Mouse (Mus musculus) heart, adult 18-20 months (tissue): ENCODE measurements around the gene Olfr68. TPM values are rescaled to one million over a fixed set of nuclear protein-coding genes. Genes with fewer than 3 reads are reported as not detected.
"Not testable (repeated sequence)": the region's sequence is repeated elsewhere in the genome, so short reads cannot be mapped to it uniquely, and the experiment has no call there.

Experiments used
- DNase-seq, 2 experiments: peaks; one replicate each; pipeline ENCODE4 v3.0.0; 2021 to 2022; ENCODE audit warnings: mixed read lengths in 1 of 2
- long read RNA-seq, 2 experiments: library from polyadenylated mRNA; stranded (forward); transcript quantifications; one replicate each; pipeline ENCODE4 v2.0.0; 2021
- total RNA-seq, 2 experiments: library from RNA; stranded (reverse); gene quantifications; 2 replicates each; pipeline ENCODE4 v1.2.3; 2021

Gene Olfr68
- not detected for total RNA-seq
- long read RNA-seq, experiment 1 = 0 reads
- long read RNA-seq, experiment 2 = 0 reads

GRCm38 (mm10) chr7:103779598-103779997 is at the start of gene Olfr68:
Olfr68 (minus strand) TSS chr7:103779698.
- DNase-seq = no peak

GRCm38 (mm10) chr7:103827808-103828207 is 48.3 kb upstream of the Olfr68 start, which contains the start of gene Hbb-bs:
Hbb-bs (minus strand) TSS chr7:103828096.
- no peak for DNase-seq

DNA sequence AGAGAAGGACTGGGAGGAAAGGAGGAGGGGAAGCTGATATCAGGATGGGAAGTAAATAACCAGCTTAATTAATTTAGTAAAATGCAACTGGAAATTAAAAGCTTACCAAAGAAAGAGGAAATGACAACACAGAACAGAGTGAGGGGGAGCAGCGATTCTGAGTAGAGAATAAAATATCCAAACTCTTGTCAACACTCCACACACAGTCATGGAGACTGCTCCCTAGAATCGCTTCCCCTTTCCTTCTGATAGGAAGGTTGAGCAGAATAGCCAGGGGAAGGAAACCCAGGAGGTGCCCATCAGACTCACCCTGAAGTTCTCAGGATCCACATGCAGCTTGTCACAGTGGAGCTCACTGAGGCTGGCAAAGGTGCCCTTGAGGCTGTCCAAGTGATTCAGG is 47.6 kb upstream of the Olfr68 start:
- DNase-seq = not testable (repeated sequence)

DNA sequence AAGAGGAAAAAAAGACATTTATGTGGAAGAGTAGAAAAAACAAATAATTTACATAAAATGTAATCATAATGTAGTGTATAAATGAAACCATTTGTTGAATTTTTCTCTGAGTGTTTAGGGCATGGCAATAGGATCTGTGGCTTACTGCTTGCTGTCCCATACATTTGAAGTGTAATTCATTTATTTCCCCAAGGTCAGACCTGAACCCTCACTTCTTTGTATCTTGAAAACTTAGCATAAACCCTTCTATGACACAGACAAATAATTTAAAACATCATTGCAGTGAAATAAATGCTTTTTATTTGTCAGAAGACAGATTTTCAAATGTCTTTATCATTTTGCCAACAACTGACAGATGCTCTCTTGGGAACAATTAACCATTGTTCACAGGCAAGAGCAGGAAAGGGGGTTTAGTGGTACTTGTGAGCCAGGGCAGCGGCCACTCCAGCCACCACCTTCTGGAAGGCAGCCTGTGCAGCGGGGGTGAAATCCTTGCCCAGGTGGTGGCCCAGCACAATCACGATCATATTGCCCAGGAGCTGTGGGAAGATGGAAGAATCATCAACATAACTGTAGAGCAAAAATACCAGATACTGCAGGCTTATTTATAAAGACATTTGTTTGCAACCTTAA is 46.9 kb upstream of the Olfr68 start:
- no peak for DNase-seq

DNA sequence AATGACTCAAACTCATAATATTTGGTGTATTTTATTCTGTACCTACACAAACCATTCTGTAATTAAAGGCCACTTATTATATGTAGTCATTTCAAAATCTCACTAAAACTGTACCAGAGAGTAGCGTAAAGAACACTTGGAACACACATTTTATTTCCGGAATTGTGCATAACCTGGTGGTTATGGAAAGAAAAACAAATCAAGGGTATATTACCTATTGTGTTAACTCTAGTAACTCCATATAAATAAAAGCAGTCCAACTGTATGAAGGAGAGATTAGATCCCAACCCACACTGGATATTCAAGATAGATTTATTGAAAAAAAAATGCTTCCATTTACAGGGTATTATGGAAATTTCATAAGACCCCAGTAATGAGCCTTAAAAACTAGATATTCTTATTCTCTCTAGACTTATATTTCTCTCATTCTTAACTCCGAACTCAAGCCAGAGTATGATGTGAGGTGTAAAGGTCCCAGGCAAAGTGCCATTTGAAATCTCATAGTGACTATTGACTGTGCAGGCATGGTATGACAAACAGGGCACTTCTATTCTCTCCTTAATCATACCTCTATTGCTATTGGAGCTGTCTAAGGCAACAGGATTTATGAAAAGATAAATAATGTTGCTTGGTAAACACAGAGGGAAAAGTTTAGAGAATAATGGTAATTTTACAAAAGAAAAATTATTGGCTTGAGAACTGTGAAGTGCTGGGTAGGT is 46.2 kb upstream of the Olfr68 start:
- no peak for DNase-seq

GRCm38 (mm10) chr7:103824597-103824996 is 45.1 kb upstream of the Olfr68 start:
- DNase-seq = no peak

DNA sequence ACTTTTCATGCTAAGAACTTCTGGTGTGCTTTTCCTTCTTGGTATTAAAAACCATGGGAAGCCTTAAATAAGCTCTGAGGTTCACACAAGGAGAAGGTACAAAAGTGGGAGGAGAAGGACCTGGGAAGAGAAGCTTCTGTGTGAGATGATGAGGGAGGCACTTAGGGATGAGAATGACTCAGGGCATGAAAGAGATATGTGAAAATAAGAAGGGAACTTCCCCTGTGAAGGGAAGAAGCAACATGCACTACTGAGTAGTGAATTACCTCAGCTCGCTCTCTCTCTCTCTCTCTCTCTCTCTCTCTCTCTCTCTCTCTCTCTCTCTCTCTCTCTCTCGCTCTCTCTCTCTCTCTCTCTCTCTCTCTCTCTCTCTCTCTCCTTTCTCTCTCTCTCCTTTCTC is 35.6 kb upstream of the Olfr68 start:
- DNase-seq = not testable (repeated sequence)

DNA sequence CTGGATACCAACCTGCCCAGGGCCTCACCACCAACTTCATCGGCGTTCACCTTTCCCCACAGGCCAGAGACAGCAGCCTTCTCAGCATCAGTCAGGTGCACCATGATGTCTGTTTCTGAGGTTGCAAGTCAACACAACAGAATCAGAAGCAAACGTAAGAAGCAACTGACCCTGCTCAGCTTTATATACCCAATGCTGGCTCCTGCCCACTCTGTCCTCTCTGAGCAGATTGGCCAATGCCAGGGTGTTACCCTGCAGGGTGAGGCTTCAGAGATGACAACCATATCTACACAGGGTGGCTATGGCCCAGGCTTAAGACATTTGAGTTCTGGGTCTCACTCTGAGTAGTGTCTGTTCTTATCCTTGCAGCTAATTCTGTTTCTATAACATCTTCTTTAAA is 34.3 kb upstream of the Olfr68 start, which contains the start of gene Hbb-bt:
Gene Hbb-bt, minus strand, starts transcription at position 231 of the 400 bp plus-strand sequence.
- DNase-seq = no peak

GRCm38 (mm10) chr7:103813152-103813551 is 33.7 kb upstream of the Olfr68 start:
- not testable (repeated sequence) for DNase-seq

DNA sequence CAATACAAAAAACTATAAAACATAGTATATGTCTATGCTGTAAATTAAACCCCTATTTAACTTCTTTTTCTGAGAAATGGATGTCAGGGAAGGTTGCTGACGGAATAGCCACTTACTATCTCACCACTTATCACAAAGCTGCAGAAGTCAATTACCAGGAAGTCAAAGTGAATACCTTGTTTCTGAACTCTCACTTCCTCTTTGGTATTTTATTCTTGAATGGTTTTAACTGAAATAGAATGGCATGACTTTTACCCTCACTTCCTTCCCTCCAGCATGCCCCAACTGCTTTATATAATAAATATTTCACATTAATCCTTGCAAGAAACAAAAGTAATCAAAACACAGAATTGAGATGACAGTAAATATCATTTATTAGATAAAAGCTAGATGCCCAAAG is 32.7 kb upstream of the Olfr68 start:
- DNase-seq = no peak

DNA sequence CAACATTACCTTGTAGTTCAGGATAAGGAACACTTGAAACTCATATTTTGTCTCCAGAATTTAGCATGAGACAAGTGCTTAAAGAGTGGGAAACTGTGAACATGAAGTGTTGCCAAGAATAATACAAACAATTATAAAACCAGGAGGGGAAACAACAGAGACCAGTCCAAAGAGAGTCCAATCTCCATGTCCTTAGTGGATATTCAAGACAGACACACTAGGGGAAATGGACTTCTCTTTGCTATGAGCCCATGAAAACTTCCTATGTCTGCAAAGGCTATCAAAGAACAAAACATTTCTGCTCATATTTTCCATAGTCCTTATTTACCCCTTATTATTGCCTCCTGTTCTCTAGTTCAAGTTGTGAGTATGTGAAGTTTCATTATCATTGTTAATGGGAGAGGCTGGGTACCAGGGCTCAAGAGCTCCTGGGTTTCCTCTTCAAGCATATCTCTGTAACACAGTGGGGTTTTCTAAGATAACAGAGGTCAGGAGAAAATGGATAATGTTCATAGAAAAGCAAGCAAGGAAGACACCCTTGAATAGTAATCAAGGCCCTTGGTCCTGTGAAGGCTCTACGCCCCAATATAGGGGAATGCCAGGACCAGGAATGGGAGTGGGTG is 31.8 kb upstream of the Olfr68 start:
- no peak for DNase-seq

- DNase-seq = no peak
Measured at GRCm38 (mm10) chr7:103810746-103811145, 31.2 kb upstream of the Olfr68 start.

DNA sequence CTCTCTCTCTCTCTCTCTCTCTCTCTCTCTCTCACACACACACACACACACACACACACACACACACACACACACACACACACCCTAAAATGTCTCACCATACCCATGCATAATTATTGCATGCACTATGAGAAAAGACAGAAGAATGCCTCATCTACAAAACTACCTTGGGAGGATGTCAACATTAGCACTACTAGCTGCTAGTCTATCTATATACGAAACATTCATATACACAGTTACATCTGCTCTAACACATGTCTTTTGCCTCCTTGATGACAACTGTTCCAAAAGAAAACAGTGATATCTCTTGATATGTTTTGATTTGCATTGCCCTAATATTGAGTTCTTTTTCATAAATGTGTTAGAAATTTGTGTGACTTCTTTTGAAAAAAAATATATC is 30.8 kb upstream of the Olfr68 start:
- DNase-seq = no peak

DNA sequence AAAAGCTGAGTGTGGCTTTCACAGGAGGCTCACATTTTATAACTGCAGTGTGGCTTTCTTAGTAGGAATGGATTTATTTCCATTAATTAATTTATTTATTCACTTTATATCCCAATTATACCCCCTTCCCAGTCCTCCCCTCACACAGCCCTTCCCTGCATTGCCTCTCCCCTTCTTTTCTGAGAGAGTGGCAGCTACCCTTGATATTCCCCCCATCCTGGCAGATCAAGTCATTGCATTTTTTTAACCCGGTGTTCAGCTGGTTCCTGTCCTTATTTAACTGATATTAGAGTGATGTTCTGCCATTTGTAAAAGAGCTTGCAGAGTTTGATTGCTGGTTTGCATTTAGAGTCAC is 30.3 kb upstream of the Olfr68 start:
- DNase-seq = no peak

DNA sequence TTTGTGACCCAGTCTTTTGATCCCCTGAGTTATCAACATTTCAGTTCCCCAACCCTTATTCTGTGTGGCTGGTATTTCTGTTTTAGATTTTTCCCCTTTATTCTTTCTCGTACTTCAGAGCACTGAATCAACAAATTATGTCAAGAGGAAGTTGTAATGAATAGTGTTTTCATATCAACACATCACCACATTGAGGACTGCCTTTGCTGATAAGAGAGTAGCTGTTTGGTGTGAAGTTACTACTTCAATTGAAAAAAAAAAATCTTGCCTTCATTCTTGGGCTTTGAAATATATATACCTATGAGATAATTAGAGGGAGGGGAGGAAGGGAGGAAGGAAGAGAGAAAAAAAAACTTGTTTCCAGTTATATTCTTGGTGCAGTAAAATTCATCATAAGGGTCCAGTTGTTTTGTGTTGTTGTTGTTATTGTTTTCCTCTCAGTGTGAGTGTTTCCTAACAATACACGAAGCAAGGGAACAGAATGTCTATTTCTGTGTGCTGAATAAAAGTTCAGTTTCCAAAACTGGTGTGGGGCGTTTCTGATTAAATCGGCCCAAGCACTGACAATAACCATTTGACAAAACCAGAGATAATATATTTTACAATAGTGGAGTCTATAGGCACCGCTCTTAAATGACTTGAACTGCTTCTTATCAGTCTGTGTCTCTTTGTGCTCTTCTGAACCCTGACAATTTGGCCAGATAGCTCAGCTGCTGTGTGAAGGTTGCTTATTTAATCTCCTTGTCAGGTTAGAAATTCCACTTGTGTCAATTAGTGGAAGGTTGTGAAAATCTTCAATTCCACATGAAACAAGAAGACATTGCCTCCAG is 29.7 kb upstream of the Olfr68 start:
- DNase-seq = no peak

DNA sequence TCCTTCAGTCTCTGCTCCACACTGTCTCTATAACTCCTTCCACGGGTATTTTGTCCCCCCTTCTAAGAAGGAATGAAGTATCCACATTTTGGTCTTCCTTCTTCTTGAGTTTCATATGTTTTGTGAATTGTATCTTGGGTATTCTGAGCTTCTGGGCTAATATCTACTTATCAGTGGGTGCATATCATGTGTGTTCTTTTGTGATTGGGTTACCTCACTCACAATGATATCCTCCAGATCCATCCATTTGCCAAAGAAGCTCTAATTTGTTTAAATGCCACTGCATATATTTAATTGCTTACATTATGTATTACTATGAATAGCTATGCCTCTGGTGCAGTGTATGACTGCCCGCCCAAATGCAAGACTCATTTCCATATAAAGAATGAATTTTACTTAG is 28.6 kb upstream of the Olfr68 start:
- DNase-seq = not testable (repeated sequence)

DNA sequence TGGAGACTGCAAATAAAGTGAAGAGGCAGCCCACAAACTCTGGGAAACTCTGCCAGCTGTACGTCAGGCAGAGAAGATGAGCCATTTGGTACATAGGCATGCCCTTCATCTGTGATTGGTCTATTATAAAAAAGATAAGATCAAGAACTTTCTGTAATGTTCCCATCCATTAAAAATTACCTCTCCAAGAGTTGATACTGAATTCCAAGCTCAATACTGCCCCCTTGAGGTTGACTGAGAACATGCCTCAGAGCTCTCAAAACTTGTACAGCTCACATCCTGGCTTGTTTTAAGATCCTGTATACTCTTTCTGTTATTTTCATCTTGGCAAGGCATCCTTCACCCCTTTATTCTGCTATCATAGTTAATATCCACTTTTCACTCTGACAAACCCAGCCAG is 27.4 kb upstream of the Olfr68 start:
- DNase-seq = peak in 1 of 2 experiments; percentile 43

- DNase-seq = peak in 1 of 2 experiments; percentile 4
Measured at GRCm38 (mm10) chr7:103792669-103793388, 13.3 kb upstream of the Olfr68 start.

DNA sequence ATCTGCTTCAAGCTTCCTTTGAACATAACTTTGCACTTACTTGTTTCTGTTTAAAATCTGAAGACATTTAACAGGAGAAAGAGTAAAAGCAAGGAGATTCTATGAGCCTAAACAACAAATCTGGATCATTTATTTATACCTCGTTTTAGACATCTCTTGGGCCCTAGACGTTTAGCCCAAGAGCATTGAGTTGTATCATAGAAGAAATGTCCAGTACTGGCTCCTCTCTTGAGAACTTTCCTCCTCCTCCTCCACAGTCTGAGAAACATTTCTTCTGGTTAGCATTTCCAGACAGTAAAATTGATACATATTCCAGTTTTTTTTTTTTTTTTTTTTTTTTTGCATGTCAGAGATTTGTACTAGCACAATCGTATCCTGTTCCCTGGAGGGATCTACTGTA is 12.2 kb upstream of the Olfr68 start, which contains the start of gene Olfr67:
Gene Olfr67, minus strand, starts transcription at position 101 of the 400 bp plus-strand sequence.
- no peak for DNase-seq

DNA sequence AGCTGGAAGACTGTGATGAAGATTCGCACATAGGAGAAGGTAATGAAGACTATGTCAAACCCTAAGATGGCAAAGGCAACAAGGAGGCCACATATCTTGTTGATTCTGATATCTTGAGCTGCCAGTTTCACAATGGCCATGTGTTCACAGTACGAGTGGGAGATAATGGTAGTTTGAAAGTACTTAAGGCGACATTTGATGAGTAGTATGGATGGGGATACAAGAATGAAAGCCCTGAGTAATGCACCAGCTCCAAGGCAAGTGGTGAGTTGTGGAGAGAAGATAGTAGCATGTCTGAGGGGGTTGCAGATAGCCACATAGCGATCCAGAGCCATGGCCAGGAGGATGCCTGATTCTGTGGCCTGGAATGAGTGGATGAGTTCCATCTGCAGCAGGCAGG is 1.8 kb downstream of the Olfr68 start:
- DNase-seq = not testable (repeated sequence)

DNA sequence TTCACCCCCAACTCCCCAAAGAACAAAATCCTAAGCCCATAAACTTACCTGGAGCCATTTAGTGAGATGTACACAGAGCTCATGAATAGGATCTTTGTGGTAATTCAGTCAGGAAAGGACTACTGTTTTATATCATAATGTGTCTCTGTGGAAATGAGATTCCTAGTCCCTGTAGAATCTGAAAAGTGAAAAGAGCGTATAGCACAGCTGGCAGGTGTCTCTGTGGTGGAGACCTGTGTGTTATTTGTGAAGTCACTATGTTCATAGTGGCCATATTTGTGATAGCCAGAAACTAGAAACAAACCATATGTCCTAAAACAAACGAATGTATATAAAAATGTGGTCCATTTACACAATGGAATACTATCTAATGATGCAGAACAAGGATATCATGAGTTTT is 8.0 kb downstream of the Olfr68 start, which contains the start of gene Olfr69:
Gene Olfr69, minus strand, starts transcription at position 101 of the 400 bp plus-strand sequence.
- DNase-seq = no peak
